Mouse (Mus musculus) bone marrow, adult 2 months (tissue): ENCODE measurements at regions not wholly inside any gene's neighbourhood (a gene's known extent, or its start where the extent isn't known, plus 50 kb on each side); places are given as distances from the start of the nearest gene placed in this dataset.

ENCODE experiments used
- CTCF ChIP-seq: fragments of 200-500 bp; IDR thresholded peaks from 2 replicates; pipeline ENCODE4 v1.5.1; 2011; ENCODE audit warnings: low read length, control low read depth; ENCODE audit not compliant: control insufficient read depth, insufficient read depth
- POLR2A ChIP-seq: fragments of 200-500 bp; IDR thresholded peaks from 2 replicates; pipeline ENCODE4 v1.6.1; 2011; ENCODE audit warnings: low read depth, mild to moderate bottlenecking, control low read depth, low read length, borderline replicate concordance; ENCODE audit not compliant: control insufficient read depth

DNA sequence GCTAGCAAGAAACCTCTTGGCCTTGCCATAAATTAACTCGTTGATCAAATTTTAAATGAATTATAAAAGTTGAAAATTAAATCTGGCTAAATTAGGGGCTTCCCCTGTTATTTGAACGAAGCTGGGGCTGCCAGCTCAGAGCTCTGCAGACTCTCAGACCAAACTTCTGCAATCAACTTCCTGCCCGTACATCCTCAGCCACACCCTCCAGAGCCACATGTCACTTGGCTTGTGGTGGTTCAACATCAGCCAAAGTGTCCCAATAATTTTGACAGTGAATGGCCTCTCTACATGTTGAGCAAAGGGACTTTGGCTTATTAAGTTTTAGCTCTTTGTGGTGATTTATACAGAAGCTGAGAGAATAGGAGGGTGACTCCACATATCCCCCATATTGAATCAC, 242.8 kb upstream of the Irx3 start:
- no peak for TF ChIP-seq POLR2A
- TF ChIP-seq CTCF: no peak
